Mouse (Mus musculus) limb, embryonic 11.5 days (tissue): ENCODE results near the gene Cd274. TPM values are rescaled to one million over a fixed set of nuclear protein-coding genes. Genes with fewer than 3 reads are reported as not detected.

Experiments
- ATAC-seq: fragments of 200-750 bp; cut with Nextera tagmentation; 2 replicates; pipeline ENCODE4 v1.8.0; 2017; ENCODE audit warnings: low read depth; ENCODE audit not compliant: insufficient number of reproducible peaks, low FRiP score, low TSS enrichment
- DNase-seq: peaks from one replicate; pipeline ENCODE4 v3.0.0-alpha.2; 2015; ENCODE audit warnings: low spot score
- H3K27ac ChIP-seq: fragments of 300-500 bp; sonication (generic); replicated peaks from 2 replicates; pipeline ENCODE4 v1.5.1; 2014; ENCODE audit warnings: low read depth, mild to moderate bottlenecking, low read length
- H3K27me3 ChIP-seq: fragments of 300-500 bp; sonication (generic); 2 replicates; pipeline ENCODE4 v1.6.1; 2014; ENCODE audit warnings: mild to moderate bottlenecking, low read length, mixed read lengths; ENCODE audit not compliant: control insufficient read depth, insufficient read depth
- H3K36me3 ChIP-seq: fragments of 300-500 bp; sonication (generic); 2 replicates; pipeline ENCODE4 v1.6.1; 2014; ENCODE audit warnings: mild to moderate bottlenecking, low read length, moderate library complexity, mixed read lengths; ENCODE audit not compliant: control insufficient read depth, insufficient read depth
- H3K4me1 ChIP-seq: fragments of 300-500 bp; sonication (generic); 2 replicates; pipeline ENCODE4 v1.6.1; 2014; ENCODE audit warnings: low read length, mixed read lengths; ENCODE audit not compliant: control insufficient read depth, insufficient read depth
- H3K4me2 ChIP-seq: fragments of 300-500 bp; sonication (generic); 2 replicates; pipeline ENCODE4 v1.6.1; 2014; ENCODE audit warnings: low read depth, mild to moderate bottlenecking, moderate library complexity; ENCODE audit not compliant: severe bottlenecking
- H3K4me3 ChIP-seq: fragments of 300-500 bp; sonication (generic); 2 replicates; pipeline ENCODE4 v1.5.1; 2014; ENCODE audit warnings: low read depth, low read length
- H3K9ac ChIP-seq: fragments of 300-500 bp; sonication (generic); 2 replicates; pipeline ENCODE4 v1.6.1; 2014; ENCODE audit warnings: mild to moderate bottlenecking, low read length
- H3K9me3 ChIP-seq: fragments of 300-500 bp; sonication (generic); 2 replicates; pipeline ENCODE4 v1.6.1; 2016; ENCODE audit warnings: low read length; ENCODE audit not compliant: control insufficient read depth
- WGBS: fragments of 180-500 bp; shearing (Covaris S2); extraction: QIAGEN DNeasy Blood & Tissue Kit; methylation state at CpG from one replicate; pipeline ENCODE4 v1.1.7; 2014; 5-methylcytosine and 5-hydroxymethylcytosine counted together
- polyA plus RNA-seq: library from polyadenylated mRNA; unstranded; fragments of >200 nt; fragmentation: Nextera tagmentation; extraction: Ambion mirVana; gene quantifications from 2 replicates; pipeline ENCODE4 v1.2.1, GENCODE M21; 2014

Cd274 gene
- polyA plus RNA-seq, 1 experiment from 2014 or later: not detected

- 91% methylated on average over 9 of the region's 9 CpGs for WGBS
- Histone ChIP-seq H3K4me3 (no peak overlapping the region), H3K27ac (no peak overlapping the region)
Observed at GRCm38 (mm10) chr19:29393333-29393732, 26.1 kb downstream of the Cd274 start.

GRCm38 (mm10) chr19:29394721-29395120 lies 27.5 kb downstream of the Cd274 start:
- Histone ChIP-seq H3K27me3 (no peaks in the 10 kb centered on the region), H3K27ac (no peak overlapping the region), H3K36me3 (no peaks in the 10 kb centered on the region), H3K9me3 (no peaks in the 10 kb centered on the region), H3K4me1 (no peaks in the 10 kb centered on the region), H3K4me3 (no peak overlapping the region), H3K4me2 (no peak overlapping the region), H3K9ac (no peak overlapping the region)
- whole genome bisulfite sequencing: 91% methylated on average over 2 of the region's 2 CpGs
- DNase-seq (no peak), ATAC-seq (no peak)

More at GRCm38 (mm10) chr19:29393333-29393732, 26.1 kb downstream of the Cd274 start:
- H3K36me3 ChIP-seq: no peaks in the 10 kb centered on the region
- DNase-seq: no peak
- no peaks in the 10 kb centered on the region for H3K4me1 ChIP-seq
- H3K9ac ChIP-seq: no peak overlapping the region
- ATAC-seq: no peak
- H3K9me3 ChIP-seq: no peaks in the 10 kb centered on the region
- no peak overlapping the region for H3K4me2 ChIP-seq
- no peaks in the 10 kb centered on the region for H3K27me3 ChIP-seq

- H3K9me3 ChIP-seq: no peaks in the 10 kb centered on the region
- H3K36me3 ChIP-seq: no peaks in the 10 kb centered on the region
- H3K4me1 ChIP-seq: no peaks in the 10 kb centered on the region
- H3K27ac ChIP-seq: no peak overlapping the region
- no peak overlapping the region for H3K9ac ChIP-seq
- no peak overlapping the region for H3K4me2 ChIP-seq
- ATAC-seq: no peak
- H3K4me3 ChIP-seq: no peak overlapping the region
- no peak for DNase-seq
- 83% methylated on average over 1 of the region's 1 CpGs for WGBS
- no peaks in the 10 kb centered on the region for H3K27me3 ChIP-seq
Observed at GRCm38 (mm10) chr19:29396353-29396752, 29.1 kb downstream of the Cd274 start.

- H3K27me3 ChIP-seq: no peaks in the 10 kb centered on the region
Observed at GRCm38 (mm10) chr19:29399786-29400185, 32.5 kb downstream of the Cd274 start.

GRCm38 (mm10) chr19:29400466-29400865 lies 33.2 kb downstream of the Cd274 start:
- ATAC-seq (no peak), DNase-seq (no peak)
- Histone ChIP-seq H3K4me1 (peaks cover 11% of the 10 kb centered on the region; the same call in 1 of the 2 replicates), H3K4me2 (no peak overlapping the region), H3K9ac (no peak overlapping the region), H3K4me3 (no peak overlapping the region), H3K27me3 (no peaks in the 10 kb centered on the region), H3K27ac (no peak overlapping the region), H3K9me3 (no peaks in the 10 kb centered on the region), H3K36me3 (no peaks in the 10 kb centered on the region)
- 87% methylated on average over 3 of the region's 3 CpGs for WGBS

More at GRCm38 (mm10) chr19:29399786-29400185, 32.5 kb downstream of the Cd274 start:
- no peak for ATAC-seq
- no peaks in the 10 kb centered on the region for H3K9me3 ChIP-seq
- no peaks in the 10 kb centered on the region for H3K36me3 ChIP-seq
- H3K9ac ChIP-seq: no peak overlapping the region
- H3K4me3 ChIP-seq: no peak overlapping the region
- H3K27ac ChIP-seq: no peak overlapping the region
- 89% methylated on average over 4 of the region's 4 CpGs for WGBS
- no peak overlapping the region for H3K4me2 ChIP-seq
- peaks cover 9% of the 10 kb centered on the region; the same call in 1 of the 2 replicates for H3K4me1 ChIP-seq
- no peak for DNase-seq

GRCm38 (mm10) chr19:29402621-29403020 lies 35.4 kb downstream of the Cd274 start:
- peaks cover 14% of the 10 kb centered on the region; the same call in 1 of the 2 replicates for H3K4me1 ChIP-seq

GRCm38 (mm10) chr19:29403251-29403650 lies 36.0 kb downstream of the Cd274 start:
- H3K9ac ChIP-seq: no peak overlapping the region
- H3K4me3 ChIP-seq: no peak overlapping the region
- no peak for DNase-seq
- H3K27me3 ChIP-seq: no peaks in the 10 kb centered on the region
- no peaks in the 10 kb centered on the region for H3K36me3 ChIP-seq
- H3K27ac ChIP-seq: no peak overlapping the region
- H3K9me3 ChIP-seq: no peaks in the 10 kb centered on the region
- no peak overlapping the region for H3K4me2 ChIP-seq
- WGBS: 75% methylated on average over 4 of the region's 4 CpGs
- ATAC-seq: no peak
- peaks cover 14% of the 10 kb centered on the region; the same call in 1 of the 2 replicates for H3K4me1 ChIP-seq

More at GRCm38 (mm10) chr19:29402621-29403020, 35.4 kb downstream of the Cd274 start:
- Histone ChIP-seq H3K9ac (no peak overlapping the region), H3K4me3 (no peak overlapping the region), H3K36me3 (no peaks in the 10 kb centered on the region), H3K4me2 (no peak overlapping the region), H3K27ac (no peak overlapping the region), H3K27me3 (no peaks in the 10 kb centered on the region), H3K9me3 (no peaks in the 10 kb centered on the region)
- DNase-seq: no peak
- 96% methylated on average over 4 of the region's 4 CpGs for WGBS
- ATAC-seq: no peak

GRCm38 (mm10) chr19:29405388-29405787 lies 38.1 kb downstream of the Cd274 start:
- Histone ChIP-seq H3K4me3 (no peak overlapping the region), H3K9ac (no peak overlapping the region), H3K27ac (no peak overlapping the region), H3K36me3 (no peaks in the 10 kb centered on the region), H3K4me1 (peaks cover 14% of the 10 kb centered on the region; the same call in 1 of the 2 replicates), H3K4me2 (no peak overlapping the region), H3K27me3 (no peaks in the 10 kb centered on the region), H3K9me3 (no peaks in the 10 kb centered on the region)
- WGBS: 45% methylated on average over 2 of the region's 2 CpGs
- no peak for ATAC-seq
- DNase-seq: no peak
